Mouse (Mus musculus) liver, embryonic 14 days (tissue): ENCODE results near the gene Casp7. TPM values are rescaled to one million over a fixed set of nuclear protein-coding genes. Genes with fewer than 3 reads are reported as not detected.

Experiments used
- polyA plus RNA-seq: library from polyadenylated mRNA; depleted of rRNA; stranded (reverse); fragments of >200 nt; gene quantifications from 2 replicates; pipeline ENCODE4 v1.2.3, GENCODE M21; 2012; rRNA removed

Gene Casp7
- 9.3 and 11.5 TPM in 2 replicates for polyA plus RNA-seq

DNA sequence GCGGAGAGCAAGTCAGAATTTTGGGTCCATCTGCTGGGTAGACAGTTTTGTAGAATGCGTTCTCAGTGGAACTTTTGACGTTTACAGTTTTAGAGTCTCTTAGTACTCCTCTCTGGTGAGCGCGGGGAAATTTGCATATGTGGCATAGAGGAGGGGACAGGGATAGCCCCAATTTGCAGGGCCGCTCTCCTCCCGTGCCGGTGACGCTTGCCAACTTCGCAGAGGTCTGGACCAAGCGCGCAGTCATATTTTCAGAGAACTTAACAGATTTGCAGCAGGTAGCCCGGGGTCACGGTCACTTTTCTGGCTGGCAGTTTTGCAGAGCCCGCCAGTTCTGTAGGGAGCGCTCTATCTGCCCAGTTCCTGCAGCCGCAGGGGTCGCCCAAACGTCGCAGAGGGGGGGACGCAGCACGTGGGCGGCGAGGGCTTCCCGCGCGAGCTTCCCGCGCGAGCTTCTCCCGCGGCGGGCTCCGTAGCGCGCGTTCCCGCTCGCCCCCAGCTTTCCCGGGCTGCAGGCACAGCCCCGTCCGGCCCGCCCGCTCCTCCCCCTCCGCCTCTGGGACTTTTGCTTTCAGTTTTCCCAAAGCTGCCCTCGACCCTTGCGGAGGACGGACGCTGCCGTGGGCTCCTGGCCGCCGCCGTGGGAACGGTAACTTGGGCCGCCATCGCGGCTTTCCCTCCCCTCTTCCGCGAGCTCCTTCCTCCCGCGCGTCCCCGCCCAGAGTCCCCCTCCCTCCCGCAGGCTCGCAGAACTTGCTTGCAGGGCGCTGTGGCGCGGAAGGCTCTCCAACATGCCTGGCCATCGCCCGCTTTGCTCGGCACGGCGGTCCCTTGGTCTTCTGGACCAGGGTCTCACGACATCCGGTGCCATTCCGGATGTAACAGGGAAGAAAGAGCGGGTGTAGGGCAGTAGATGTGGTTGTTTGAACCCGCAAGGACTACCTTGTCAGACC is at the start of gene Casp7:
Gene Casp7 (plus strand): TSS at position 461 of the 953 bp plus-strand sequence.

DNA sequence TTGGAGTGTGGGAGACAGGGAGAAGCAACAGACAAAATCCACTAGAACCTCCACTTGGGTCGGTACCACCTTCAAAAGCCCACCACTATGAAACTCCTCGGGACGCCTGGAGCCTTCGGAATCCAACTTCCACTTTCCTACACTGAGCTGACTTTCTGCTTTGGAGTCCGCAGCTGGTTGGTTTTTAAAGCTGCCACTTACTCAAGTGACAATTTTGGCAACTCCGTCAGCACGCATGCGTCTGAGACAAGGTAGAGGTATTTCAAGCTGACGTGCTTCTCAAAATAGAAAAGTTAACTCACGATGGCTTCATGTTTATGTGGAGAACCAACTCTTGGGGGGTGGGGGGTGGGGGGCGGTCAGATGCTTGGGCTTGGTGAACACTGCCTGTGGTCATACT is 7.0 kb upstream of the Casp7 start, which contains the start of gene Nrap:
Gene Nrap (minus strand): TSS at position 159 of the 400 bp plus-strand sequence.

DNA sequence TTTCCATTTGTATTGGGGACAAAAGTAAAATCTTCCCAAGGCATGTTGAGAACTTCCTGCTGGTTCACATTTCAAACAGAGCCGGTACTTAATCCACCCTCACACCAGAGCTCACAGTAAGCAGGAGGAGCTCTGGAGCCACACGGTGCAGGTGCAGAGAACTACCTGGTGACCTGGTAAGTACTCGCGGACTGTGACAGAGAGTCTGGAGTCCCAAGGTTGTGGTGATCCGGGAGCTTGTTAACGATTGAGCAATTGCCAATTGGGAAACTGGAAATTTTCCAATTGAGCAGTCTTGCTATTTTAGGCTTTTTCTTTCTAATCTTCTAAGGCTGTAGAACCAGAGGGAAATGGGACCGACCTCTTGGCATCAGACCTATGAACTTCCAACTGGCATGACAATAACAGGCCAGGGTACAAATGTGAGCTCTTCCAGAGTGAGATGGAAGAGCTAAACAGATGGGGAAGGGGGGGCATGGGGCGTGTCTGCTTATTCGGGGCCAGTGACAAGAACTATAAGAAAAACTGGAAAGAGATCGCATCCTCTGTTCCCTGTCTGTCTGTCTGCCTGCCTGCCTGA is 64.7 kb downstream of the Casp7 start, which contains the start of gene Plekhs1:
Gene Plekhs1 (plus strand): TSS at position 119 of the 580 bp plus-strand sequence.

Other genes with a start within 250 kb of the Casp7 start
- 32.0 and 37.1 TPM in 2 replicates for gene Habp2, start 110.0 kb upstream of the Casp7 start, polyA plus RNA-seq
- 0.12 and 0.15 TPM in 2 replicates for gene Nrap, start 7.1 kb upstream of the Casp7 start, polyA plus RNA-seq
- 0.05 and 0.06 TPM in 2 replicates for gene Plekhs1, start 64.5 kb downstream of the Casp7 start, polyA plus RNA-seq
- 10.6 and 12.6 TPM in 2 replicates for gene Dclre1a, start 151.1 kb downstream of the Casp7 start, polyA plus RNA-seq
- 5.0 and 6.2 TPM in 2 replicates for gene Nhlrc2, start 151.1 kb downstream of the Casp7 start, polyA plus RNA-seq